Mouse (Mus musculus): ENCODE measurements at regions not wholly inside any gene's neighbourhood (a gene's known extent, or its start where the extent isn't known, plus 50 kb on each side); places are given as distances from the start of the nearest gene placed in this dataset. TPM values are rescaled to one million over a fixed set of nuclear protein-coding genes. Genes with fewer than 3 reads are reported as not detected.

GRCm38 (mm10) chr6:73365306-73365705 is 104.2 kb downstream of the 4931417E11Rik start:
- peaks cover 20% of the 10 kb centered on the region for H3K27me3 ChIP-seq (ENCODE audit: low read depth, poor library complexity, severe bottlenecking)
- no peak overlapping the region for H3K27ac ChIP-seq
- H3K36me3 ChIP-seq: no peaks in the 10 kb centered on the region
- H3K4me3 ChIP-seq: no peak overlapping the region
- no peaks in the 10 kb centered on the region for H3K9me3 ChIP-seq (replicated peaks)
- peaks cover 7% of the 10 kb centered on the region; the same call in 1 of the 2 replicates for H3K4me1 ChIP-seq
- DNase-seq (ENCODE audit: low spot score): no peak
- 86% methylated on average over 9 of the region's 9 CpGs for WGBS

GRCm38 (mm10) chr6:73334995-73335394 is 86.8 kb downstream of the Suclg1 start:
- no peaks in the 10 kb centered on the region for H3K36me3 ChIP-seq
- H3K4me3 ChIP-seq: no peak overlapping the region
- H3K4me1 ChIP-seq: no peaks in the 10 kb centered on the region
- DNase-seq (ENCODE audit: low spot score): no peak
- no peaks in the 10 kb centered on the region for H3K9me3 ChIP-seq (replicated peaks)
- no peak overlapping the region for H3K27ac ChIP-seq
- 68% methylated on average over 6 of the region's 6 CpGs for WGBS
- no peaks in the 10 kb centered on the region for H3K27me3 ChIP-seq (ENCODE audit: low read depth, poor library complexity, severe bottlenecking)

DNA sequence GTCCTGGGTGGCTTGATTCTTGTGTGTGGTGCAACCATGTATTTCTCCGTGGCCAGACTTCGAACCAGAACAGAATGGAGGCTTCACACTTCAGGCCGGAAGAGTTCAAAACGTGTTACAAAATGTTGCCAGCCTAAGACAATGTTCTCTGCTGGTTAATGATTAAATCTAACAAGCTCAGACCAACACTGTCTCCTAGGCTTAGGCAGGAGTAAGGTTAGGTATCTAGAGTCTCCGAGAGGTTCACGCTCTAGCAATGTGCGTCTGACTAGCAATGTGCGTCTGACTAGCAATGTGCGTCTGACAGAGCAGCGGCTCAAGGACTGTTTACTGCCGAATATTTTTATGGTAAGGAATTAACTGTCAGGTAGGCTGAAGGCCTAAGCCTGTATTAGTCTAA is 81.5 kb downstream of the Suclg1 start:
- no peaks in the 10 kb centered on the region for H3K9me3 ChIP-seq (replicated peaks)
- WGBS: 93% methylated on average over 11 of the region's 11 CpGs
- H3K4me1 ChIP-seq: no peaks in the 10 kb centered on the region
- H3K36me3 ChIP-seq: no peaks in the 10 kb centered on the region
- DNase-seq (ENCODE audit: low spot score): no peak
- no peak overlapping the region for H3K27ac ChIP-seq
- no peak overlapping the region for H3K4me3 ChIP-seq
- no peaks in the 10 kb centered on the region for H3K27me3 ChIP-seq (ENCODE audit: low read depth, poor library complexity, severe bottlenecking)

Small RNA genes in the stretch of these regions (microRNA-seq; reads per million reads assigned to microRNA genes)
- gene Gm24370: not detected
